Mouse (Mus musculus) urinary bladder, postnatal 10 days (tissue): ENCODE measurements around the gene Gdnf.

Experiments used
- DNase-seq: peaks from one replicate; pipeline ENCODE4 v3.0.0; 2022; ENCODE audit warnings: low spot score

Gene Gdnf

DNA sequence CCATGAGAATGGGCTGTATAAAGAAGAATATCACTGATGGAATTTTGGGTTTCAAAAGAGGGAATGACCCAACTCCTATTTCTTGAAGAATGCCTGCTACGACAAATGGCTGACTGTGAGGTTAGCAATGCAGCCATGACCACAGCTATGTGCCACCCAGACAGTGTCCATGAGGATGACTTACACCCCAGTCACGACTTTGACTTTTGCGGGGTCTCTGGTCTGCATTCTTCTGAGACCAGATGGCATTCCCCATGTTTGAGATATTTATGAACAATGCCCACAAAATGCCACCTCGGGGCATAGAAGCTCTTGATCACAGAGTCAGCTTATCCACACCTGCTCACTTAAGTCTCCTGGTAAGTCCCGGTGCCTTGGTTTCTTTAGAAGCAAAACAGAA, 52.2 kb downstream of the Gdnf start:
- DNase-seq, result no peak

DNA sequence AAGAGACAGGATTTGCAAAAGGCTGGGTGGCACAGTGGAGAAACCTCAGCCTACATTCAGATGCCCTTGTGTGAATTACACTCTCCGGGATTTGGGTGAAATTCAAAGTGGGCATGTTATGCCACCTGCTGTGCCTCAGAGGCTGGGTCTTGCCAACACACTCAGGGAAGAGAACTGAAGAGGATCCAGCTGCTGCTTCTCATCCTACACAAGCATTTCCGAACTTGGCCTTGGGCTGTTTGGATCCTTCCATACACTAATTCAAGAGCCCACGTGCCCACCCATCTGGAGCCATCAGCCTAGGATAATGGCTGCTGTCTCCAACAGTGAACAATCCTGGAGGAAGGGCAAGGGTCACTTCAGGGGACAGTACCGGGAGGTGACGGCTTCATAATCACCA, 52.7 kb downstream of the Gdnf start:
- DNase-seq, result no peak

- DNase-seq, result no peak
These were observed 54.7 kb downstream of the Gdnf start for GRCm38 (mm10) chr15:7865305-7865704.

- no peak for DNase-seq
These were observed 61.8 kb downstream of the Gdnf start for GRCm38 (mm10) chr15:7872473-7872872.

DNA sequence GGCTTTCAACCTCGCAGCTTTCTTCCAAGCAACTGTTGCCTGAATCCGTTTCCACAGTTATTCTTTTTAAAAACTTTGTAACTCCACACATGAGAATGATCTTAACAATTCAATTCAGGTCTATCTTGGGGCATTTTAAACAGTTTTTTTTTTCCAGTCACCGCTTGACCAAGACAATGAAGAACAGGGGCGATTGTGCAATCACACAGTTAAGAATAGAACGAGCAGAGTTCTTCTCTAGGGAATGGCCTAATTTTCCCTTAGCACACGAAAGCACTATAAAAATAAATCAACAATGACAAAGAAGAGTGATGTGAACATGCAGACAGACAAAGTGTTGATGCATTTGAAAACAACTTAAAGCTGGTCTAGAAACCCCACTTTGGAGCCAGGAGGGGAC, 65.2 kb downstream of the Gdnf start:
- no peak for DNase-seq

DNA sequence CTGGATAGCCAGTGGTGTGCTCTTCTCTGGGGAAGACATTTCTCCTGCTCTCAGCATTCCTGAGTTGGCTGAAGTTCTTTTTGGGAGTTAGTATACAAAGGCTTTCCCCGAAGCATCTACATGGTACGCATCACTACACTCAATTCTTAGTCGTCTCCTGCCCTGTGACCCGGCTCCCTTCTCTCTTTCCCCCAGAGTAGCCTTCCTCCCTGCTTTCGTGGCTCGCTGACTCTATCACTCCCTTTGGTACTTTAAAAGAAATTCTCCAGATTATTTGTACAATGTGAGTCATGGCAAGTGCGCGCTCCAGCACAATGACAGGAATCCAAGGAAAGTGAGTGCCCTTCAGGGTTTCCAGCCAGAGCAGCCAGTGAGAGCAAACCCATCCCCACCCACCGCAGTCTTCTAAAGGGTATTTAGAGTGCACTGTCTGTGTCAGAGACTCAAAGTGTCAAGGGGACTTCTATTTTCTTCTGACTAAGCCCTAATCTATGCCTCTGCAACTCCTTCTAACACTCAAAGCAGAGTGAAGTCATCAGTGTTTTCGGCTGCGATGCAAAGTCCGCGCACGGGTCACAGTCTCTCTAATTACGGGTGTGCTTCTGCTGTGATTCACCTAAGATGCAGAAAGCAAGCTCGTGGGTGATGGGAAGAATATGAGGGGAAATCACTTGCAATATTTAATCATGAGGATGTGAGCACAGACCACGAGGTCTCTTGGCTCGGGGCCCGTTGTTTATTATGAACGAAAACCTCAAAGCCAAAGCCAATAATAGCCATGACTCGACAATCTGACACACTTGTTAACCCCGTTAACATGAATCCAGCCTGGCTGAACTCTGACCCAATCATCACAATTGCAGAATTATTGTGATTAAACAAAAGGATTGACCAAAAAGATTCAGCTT, 67.2 kb downstream of the Gdnf start:
- DNase-seq, result no peak

- DNase-seq, result no peak
These were observed 68.2 kb downstream of the Gdnf start for GRCm38 (mm10) chr15:7878861-7879260.

GRCm38 (mm10) chr15:7879956-7880355, 69.3 kb downstream of the Gdnf start:
- no peak for DNase-seq

DNA sequence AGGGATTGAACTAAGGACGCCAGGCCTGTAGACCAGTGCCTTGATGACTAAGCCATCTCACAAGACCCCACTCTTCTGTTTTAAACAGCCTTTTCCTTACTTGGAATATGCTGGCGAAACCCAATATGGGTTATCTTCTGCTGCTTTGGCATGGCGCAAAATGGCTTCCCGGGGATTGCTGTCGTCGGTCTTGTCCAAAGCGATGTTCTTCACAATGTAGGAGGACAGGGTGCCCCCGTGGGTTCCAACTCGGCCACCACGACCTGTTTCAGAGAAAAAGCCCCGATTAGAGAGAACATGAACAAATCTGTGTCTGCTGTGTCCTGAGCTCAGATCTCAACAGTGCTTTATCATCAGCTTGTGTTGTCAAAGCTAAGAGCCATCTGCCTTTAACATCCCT, 73.5 kb downstream of the Gdnf start:
- DNase-seq, result no peak

GRCm38 (mm10) chr15:7885106-7885505, 74.5 kb downstream of the Gdnf start:
- no peak for DNase-seq

GRCm38 (mm10) chr15:7886591-7886990, 75.9 kb downstream of the Gdnf start:
- no peak for DNase-seq
